Mouse (Mus musculus): Measurements from ENCODE around the gene Lrrc61. TPM values are rescaled to one million over a fixed set of nuclear protein-coding genes. Genes with fewer than 3 reads are reported as not detected.

The Lrrc61 gene
- polyA plus RNA-seq, 1 experiment from 2014 or later: 9.7 TPM

- Histone ChIP-seq H3K36me3 (ENCODE audit: control insufficient read depth, insufficient read depth, low read length) (peaks cover 33% of the 10 kb centered on the region), H3K4me3 (ENCODE audit: low read length) (peak overlapping the region; percentile 91), H3K9me3 (ENCODE audit: control insufficient read depth, low read length) (peaks cover 23% of the 10 kb centered on the region), H3K9ac (ENCODE audit: low read depth, low read length) (peak overlapping the region; percentile 88), H3K27ac (ENCODE audit: low read depth, low read length) (peak overlapping the region; percentile 92), H3K4me2 (replicated peaks; ENCODE audit: low read depth, low read length) (peak overlapping the region; percentile 75), H3K27me3 (ENCODE audit: control insufficient read depth, insufficient read depth, low read length) (no peaks in the 10 kb centered on the region), H3K4me1 (ENCODE audit: control insufficient read depth, insufficient read depth, low read length) (peaks cover 10% of the 10 kb centered on the region; the same call in 1 of the 2 replicates)
- under 1% methylated on average over 37 of the region's 41 CpGs for WGBS
- peak; percentile 67 for ATAC-seq (ENCODE audit: low FRiP score, low TSS enrichment)
These were observed 39.6 kb downstream of the Lrrc61 start for GRCm38 (mm10) chr6:48594043-48594738.

DNA sequence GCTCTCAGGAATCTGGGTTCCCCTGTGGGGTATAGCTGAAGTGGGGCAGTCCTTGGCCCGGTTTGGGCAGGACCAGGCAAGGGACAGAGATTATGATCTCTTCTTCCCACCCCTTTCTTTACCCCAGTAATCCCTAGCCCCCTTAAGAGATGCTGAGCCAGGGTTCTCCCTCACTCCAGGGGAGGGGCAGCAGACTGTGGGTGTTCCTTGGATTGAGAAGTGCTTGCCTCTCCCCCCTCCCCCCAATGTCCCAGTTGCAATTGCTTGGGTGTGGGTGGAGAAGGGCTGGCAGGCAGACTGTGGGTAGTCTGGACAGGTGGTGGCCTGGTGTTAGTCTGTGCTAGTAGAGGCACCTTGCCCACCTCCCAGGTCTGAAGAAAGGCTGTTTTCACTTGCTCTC, 40.7 kb downstream of the Lrrc61 start:
- no peak for ATAC-seq (ENCODE audit: low FRiP score, low TSS enrichment)
- Histone ChIP-seq H3K4me3 (ENCODE audit: low read length) (peak overlapping the region; percentile 91), H3K27me3 (ENCODE audit: control insufficient read depth, insufficient read depth, low read length) (no peaks in the 10 kb centered on the region), H3K9ac (ENCODE audit: low read depth, low read length) (peak overlapping the region; percentile 88; the same call in 1 of the 2 replicates), H3K4me2 (replicated peaks; ENCODE audit: low read depth, low read length) (peak overlapping the region; percentile 75), H3K36me3 (ENCODE audit: control insufficient read depth, insufficient read depth, low read length) (peaks cover 41% of the 10 kb centered on the region), H3K9me3 (ENCODE audit: control insufficient read depth, low read length) (peaks cover 23% of the 10 kb centered on the region), H3K27ac (ENCODE audit: low read depth, low read length) (no peak overlapping the region), H3K4me1 (ENCODE audit: control insufficient read depth, insufficient read depth, low read length) (peaks cover 10% of the 10 kb centered on the region; the same call in 1 of the 2 replicates)
- 40% methylated on average over 1 of the region's 1 CpGs for WGBS

GRCm38 (mm10) chr6:48596545-48597232, 42.1 kb downstream of the Lrrc61 start:
- Histone ChIP-seq H3K27ac (ENCODE audit: low read depth, low read length) (no peak overlapping the region), H3K4me2 (replicated peaks; ENCODE audit: low read depth, low read length) (no peak overlapping the region), H3K9me3 (ENCODE audit: control insufficient read depth, low read length) (peaks cover 23% of the 10 kb centered on the region), H3K9ac (ENCODE audit: low read depth, low read length) (no peak overlapping the region), H3K27me3 (ENCODE audit: control insufficient read depth, insufficient read depth, low read length) (no peaks in the 10 kb centered on the region), H3K4me3 (ENCODE audit: low read length) (no peak overlapping the region), H3K4me1 (ENCODE audit: control insufficient read depth, insufficient read depth, low read length) (peaks cover 10% of the 10 kb centered on the region; the same call in 1 of the 2 replicates), H3K36me3 (ENCODE audit: control insufficient read depth, insufficient read depth, low read length) (peaks cover 41% of the 10 kb centered on the region)
- ATAC-seq (ENCODE audit: low FRiP score, low TSS enrichment): no peak
- 96% methylated on average over 45 of the region's 45 CpGs for WGBS

GRCm38 (mm10) chr6:48597233-48597625, 42.6 kb downstream of the Lrrc61 start:
- H3K4me3 ChIP-seq (ENCODE audit: low read length): no peak overlapping the region
- H3K4me1 ChIP-seq (ENCODE audit: control insufficient read depth, insufficient read depth, low read length): peaks cover 10% of the 10 kb centered on the region; the same call in 1 of the 2 replicates
- no peak for ATAC-seq (ENCODE audit: low FRiP score, low TSS enrichment)

DNA sequence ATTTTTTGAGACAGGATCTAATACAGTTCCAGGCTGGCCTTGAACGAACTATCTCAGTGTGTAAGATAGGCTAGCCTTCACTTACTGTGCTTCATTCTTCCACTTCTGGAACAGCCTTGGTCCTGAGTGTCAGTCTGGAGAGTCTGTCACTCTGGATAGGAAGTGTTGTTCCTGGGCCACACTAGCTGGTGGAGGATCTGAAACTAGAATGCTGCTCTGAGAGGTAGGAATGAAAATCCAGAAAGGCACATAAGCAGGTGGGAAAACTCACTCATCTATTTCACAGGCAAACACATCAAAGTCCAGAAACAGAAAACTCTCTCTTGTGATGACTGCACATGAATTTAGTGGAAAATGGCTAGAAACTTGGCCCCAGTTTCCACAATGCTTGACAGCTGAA, 46.0 kb downstream of the Lrrc61 start:
- H3K4me1 ChIP-seq (ENCODE audit: control insufficient read depth, insufficient read depth, low read length): peaks cover 7% of the 10 kb centered on the region
- peaks cover 23% of the 10 kb centered on the region for H3K9me3 ChIP-seq (ENCODE audit: control insufficient read depth, low read length)
- WGBS: 91% methylated on average over 1 of the region's 1 CpGs
- peaks cover 41% of the 10 kb centered on the region for H3K36me3 ChIP-seq (ENCODE audit: control insufficient read depth, insufficient read depth, low read length)
- H3K4me2 ChIP-seq (replicated peaks; ENCODE audit: low read depth, low read length): no peak overlapping the region
- H3K4me3 ChIP-seq (ENCODE audit: low read length): no peak overlapping the region
- no peaks in the 10 kb centered on the region for H3K27me3 ChIP-seq (ENCODE audit: control insufficient read depth, insufficient read depth, low read length)
- H3K9ac ChIP-seq (ENCODE audit: low read depth, low read length): no peak overlapping the region
- no peak overlapping the region for H3K27ac ChIP-seq (ENCODE audit: low read depth, low read length)
- no peak for ATAC-seq (ENCODE audit: low FRiP score, low TSS enrichment)

More at GRCm38 (mm10) chr6:48597233-48597625, 42.6 kb downstream of the Lrrc61 start:
- WGBS: 96% methylated on average over 27 of the region's 27 CpGs
- Histone ChIP-seq H3K4me2 (replicated peaks; ENCODE audit: low read depth, low read length) (no peak overlapping the region), H3K27ac (ENCODE audit: low read depth, low read length) (no peak overlapping the region), H3K9ac (ENCODE audit: low read depth, low read length) (no peak overlapping the region), H3K27me3 (ENCODE audit: control insufficient read depth, insufficient read depth, low read length) (no peaks in the 10 kb centered on the region), H3K9me3 (ENCODE audit: control insufficient read depth, low read length) (peaks cover 23% of the 10 kb centered on the region), H3K36me3 (ENCODE audit: control insufficient read depth, insufficient read depth, low read length) (peaks cover 41% of the 10 kb centered on the region)

- WGBS: 4% methylated on average over 42 of the region's 42 CpGs
- no peaks in the 10 kb centered on the region for H3K27me3 ChIP-seq (ENCODE audit: control insufficient read depth, insufficient read depth, low read length)
- H3K4me1 ChIP-seq (ENCODE audit: control insufficient read depth, insufficient read depth, low read length): peaks cover 7% of the 10 kb centered on the region
- H3K4me2 ChIP-seq (replicated peaks; ENCODE audit: low read depth, low read length): peak within 1 kb of the TSS; percentile 51
- H3K4me3 ChIP-seq (ENCODE audit: low read length): peak within 1 kb of the TSS; percentile 76
- H3K36me3 ChIP-seq (ENCODE audit: control insufficient read depth, insufficient read depth, low read length): peaks cover 35% of the 10 kb centered on the region
- peaks cover 19% of the 10 kb centered on the region for H3K9me3 ChIP-seq (ENCODE audit: control insufficient read depth, low read length)
- peak within 1 kb of the TSS; percentile 75 for H3K9ac ChIP-seq (ENCODE audit: low read depth, low read length)
- ATAC-seq (ENCODE audit: low FRiP score, low TSS enrichment): peak; percentile 99
- H3K27ac ChIP-seq (ENCODE audit: low read depth, low read length): peak within 1 kb of the TSS; percentile 60; the same call in 1 of the 2 replicates
These were observed 46.9 kb downstream of the Lrrc61 start, which contains the start of gene Zfp775 for GRCm38 (mm10) chr6:48601271-48602079. Gene Zfp775 (plus strand): TSS chr6:48602063.

- peak overlapping the region; percentile 3; the same call in 1 of the 2 replicates for H3K27ac ChIP-seq (ENCODE audit: low read depth, low read length)
- peak overlapping the region; percentile 51 for H3K4me2 ChIP-seq (replicated peaks; ENCODE audit: low read depth, low read length)
- H3K9me3 ChIP-seq (ENCODE audit: control insufficient read depth, low read length): peaks cover 11% of the 10 kb centered on the region
- peak; percentile 82 for ATAC-seq (ENCODE audit: low FRiP score, low TSS enrichment)
- 1% methylated on average over 27 of the region's 28 CpGs for WGBS
- peaks cover 7% of the 10 kb centered on the region for H3K4me1 ChIP-seq (ENCODE audit: control insufficient read depth, insufficient read depth, low read length)
- H3K4me3 ChIP-seq (ENCODE audit: low read length): peak overlapping the region; percentile 76
- peak overlapping the region; percentile 75 for H3K9ac ChIP-seq (ENCODE audit: low read depth, low read length)
- no peaks in the 10 kb centered on the region for H3K27me3 ChIP-seq (ENCODE audit: control insufficient read depth, insufficient read depth, low read length)
- H3K36me3 ChIP-seq (ENCODE audit: control insufficient read depth, insufficient read depth, low read length): peaks cover 28% of the 10 kb centered on the region
These were observed 47.6 kb downstream of the Lrrc61 start for GRCm38 (mm10) chr6:48602080-48602741.

DNA sequence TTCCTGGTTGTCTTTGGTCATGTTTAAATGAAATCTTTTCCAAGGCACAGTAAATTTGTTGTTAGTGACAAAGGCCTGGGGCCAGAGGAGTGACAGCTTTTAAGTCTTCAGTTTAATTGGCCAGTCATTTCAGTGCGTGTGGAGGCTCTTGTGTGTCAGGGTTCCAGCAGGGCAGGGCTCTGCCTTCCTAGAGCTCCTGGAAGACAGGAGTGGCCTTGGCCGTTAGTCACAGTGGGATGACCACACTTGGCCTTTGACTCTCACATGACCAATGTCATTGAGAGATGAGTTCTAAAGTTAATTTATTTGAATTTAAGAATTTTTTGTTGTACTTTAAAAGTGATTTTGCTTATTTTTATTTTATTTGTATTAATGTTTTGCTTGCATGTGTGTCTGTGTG, 53.5 kb downstream of the Lrrc61 start:
- no peak for ATAC-seq (ENCODE audit: low FRiP score, low TSS enrichment)
- no peak overlapping the region for H3K4me2 ChIP-seq (replicated peaks; ENCODE audit: low read depth, low read length)
- no peaks in the 10 kb centered on the region for H3K27me3 ChIP-seq (ENCODE audit: control insufficient read depth, insufficient read depth, low read length)
- no peaks in the 10 kb centered on the region for H3K4me1 ChIP-seq (ENCODE audit: control insufficient read depth, insufficient read depth, low read length)
- WGBS: 35% methylated on average over 2 of the region's 2 CpGs
- no peak overlapping the region for H3K27ac ChIP-seq (ENCODE audit: low read depth, low read length)
- H3K9me3 ChIP-seq (ENCODE audit: control insufficient read depth, low read length): no peaks in the 10 kb centered on the region
- H3K9ac ChIP-seq (ENCODE audit: low read depth, low read length): no peak overlapping the region
- H3K4me3 ChIP-seq (ENCODE audit: low read length): no peak overlapping the region
- no peaks in the 10 kb centered on the region for H3K36me3 ChIP-seq (ENCODE audit: control insufficient read depth, insufficient read depth, low read length)

Measured in kidney, embryonic 14.5 days (tissue).